Mouse (Mus musculus): ENCODE measurements around the gene Dis3l2.

Dis3l2 gene

GRCm38 (mm10) chr1:86703300-86703964 lies at the start of gene Dis3l2:
Gene Dis3l2, plus strand, starts transcription at chr1:86703808.
- DNase-seq, result peak; percentile 92 to 93

DNA sequence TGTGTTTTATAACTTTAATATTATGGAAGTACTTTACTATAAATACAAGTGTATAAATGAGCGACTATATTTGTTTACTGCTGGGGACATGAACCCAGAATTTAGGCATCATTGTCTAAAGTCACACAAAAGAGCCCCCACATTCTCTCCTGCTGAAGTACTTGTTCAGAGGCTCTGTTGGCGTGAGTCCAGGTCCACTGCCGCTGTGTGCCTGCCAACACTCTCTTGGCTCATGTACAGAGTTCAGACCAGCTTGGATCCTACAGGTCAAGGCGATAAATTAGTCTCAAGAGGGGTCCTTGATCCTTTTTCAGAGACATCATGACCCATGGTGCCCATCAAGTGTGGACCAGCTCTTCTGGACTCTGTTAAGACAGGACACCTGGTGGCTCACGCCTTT lies 46.5 kb upstream of the Dis3l2 start:
- peak; percentile 68 to 71 for DNase-seq

DNA sequence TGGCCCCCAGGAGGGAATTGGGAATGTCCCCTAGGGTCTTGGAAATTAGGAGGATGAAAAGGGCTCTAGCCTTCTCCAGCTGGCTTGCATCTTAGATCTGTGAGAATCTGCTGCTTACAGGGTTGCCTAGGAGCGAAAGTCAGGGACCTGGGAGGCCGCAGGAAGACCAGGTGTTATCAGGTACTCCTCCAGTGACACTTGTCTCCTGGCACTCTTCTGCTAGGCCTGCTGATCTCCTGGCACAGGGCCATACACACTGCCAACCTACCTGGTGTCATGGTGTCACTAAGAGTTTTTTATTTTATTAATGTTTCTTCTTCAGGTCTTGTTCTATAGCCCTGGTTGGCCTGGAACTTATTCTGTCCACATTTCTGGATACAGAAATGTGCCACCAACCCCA lies 38.5 kb upstream of the Dis3l2 start:
- peak; percentile 45 to 50 for DNase-seq

GRCm38 (mm10) chr1:86669552-86670273 lies 33.9 kb upstream of the Dis3l2 start:
- DNase-seq, result peak; percentile 82 to 84

DNA sequence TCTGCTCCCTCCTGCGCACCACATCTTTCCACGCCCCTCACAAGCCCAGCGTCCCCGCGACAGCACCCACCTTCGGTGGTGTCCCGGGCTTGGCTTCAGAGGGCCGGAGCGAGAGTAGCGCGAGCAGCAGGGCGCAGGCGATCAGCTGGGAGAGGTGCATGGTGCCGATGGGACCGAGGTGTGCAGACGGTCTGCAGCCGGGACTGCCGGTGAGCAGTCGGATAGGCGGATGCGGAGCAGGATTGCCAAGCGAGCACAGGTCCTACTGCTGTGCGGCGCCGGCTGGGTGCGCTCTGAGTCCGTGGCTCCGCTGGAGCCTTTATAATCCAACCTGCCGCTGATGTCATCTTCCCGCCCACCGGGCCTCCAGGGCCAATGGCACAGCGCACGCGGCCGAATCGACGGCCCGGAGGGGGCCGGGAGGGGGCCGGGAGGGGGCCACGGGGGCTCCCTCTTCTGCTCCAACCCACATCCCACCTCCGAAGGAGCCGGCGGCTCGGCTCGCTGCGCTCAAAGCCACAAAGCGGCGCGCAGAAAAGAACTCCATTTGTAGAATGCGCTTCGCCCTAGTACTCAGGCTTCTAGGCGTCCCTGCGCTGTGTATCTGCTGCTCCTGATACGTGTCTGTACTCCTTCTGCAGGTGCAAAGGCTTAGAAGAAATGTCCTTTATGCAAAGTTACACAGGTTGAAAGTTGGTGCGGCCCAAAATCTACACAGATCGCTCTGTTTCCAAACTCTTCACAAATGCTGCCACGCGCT lies 33.1 kb upstream of the Dis3l2 start, which contains the start of gene Nppc:
Nppc (minus strand) TSS at position 293 of the 760 bp plus-strand sequence.
- peak; percentile 79 to 82 for DNase-seq

GRCm38 (mm10) chr1:86674385-86674784 lies 29.2 kb upstream of the Dis3l2 start:
- peak; percentile 48 to 53 for DNase-seq

DNA sequence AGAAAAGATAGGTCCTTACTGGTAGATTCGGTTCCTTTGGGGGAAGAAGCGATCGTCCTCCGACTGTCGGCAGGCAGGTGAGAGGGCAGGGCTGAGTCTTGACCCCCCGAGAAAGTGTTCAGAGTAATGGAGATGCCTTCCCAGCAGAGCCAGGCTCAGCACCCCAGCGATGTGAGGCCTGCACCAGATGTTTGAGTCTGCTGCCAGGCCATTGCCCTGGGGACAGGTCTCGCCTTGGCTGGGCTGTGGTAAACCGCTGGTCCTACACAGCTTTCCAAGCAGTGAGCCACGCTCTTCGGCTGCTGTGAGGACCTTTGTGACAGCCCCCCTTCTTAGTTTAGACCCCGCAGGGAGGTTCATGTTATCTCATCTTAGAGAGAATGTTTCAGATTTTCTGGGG lies 28.5 kb upstream of the Dis3l2 start:
- DNase-seq, result no peak

GRCm38 (mm10) chr1:86677624-86678023 lies 26.0 kb upstream of the Dis3l2 start:
- DNase-seq, result no peak

DNA sequence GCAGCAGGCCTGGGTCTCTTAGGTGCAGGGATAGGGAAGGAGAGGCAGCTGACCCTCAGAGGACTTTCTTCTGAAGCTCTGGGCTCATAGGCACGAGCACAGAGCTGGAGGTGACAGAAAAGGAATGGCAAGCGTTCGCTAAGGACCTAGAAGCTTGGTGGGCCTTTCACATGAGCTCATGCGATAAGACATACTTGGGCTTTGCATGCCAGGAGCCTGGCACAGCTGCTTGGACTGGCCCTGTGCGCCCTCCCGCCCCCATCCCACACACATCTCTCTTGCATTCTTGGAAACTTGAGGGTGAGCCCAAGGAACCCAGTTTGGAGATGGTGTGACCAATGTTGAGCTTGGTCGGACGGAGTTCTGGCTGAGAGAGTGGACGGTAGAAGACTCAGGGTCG lies 24.9 kb upstream of the Dis3l2 start:
- no peak for DNase-seq

GRCm38 (mm10) chr1:86687236-86687635 lies 16.4 kb upstream of the Dis3l2 start:
- no peak for DNase-seq

GRCm38 (mm10) chr1:86691027-86691426 lies 12.6 kb upstream of the Dis3l2 start:
- no peak for DNase-seq

- DNase-seq, result peak in 1 of 2 experiments; percentile 24
Observed at GRCm38 (mm10) chr1:86696948-86697347, 6.7 kb upstream of the Dis3l2 start.

GRCm38 (mm10) chr1:86698721-86699120 lies 4.9 kb upstream of the Dis3l2 start:
- peak; percentile 18 to 36 for DNase-seq

- DNase-seq, result peak; percentile 52 to 71
Observed at GRCm38 (mm10) chr1:86699346-86700136, 4.1 kb upstream of the Dis3l2 start.

DNA sequence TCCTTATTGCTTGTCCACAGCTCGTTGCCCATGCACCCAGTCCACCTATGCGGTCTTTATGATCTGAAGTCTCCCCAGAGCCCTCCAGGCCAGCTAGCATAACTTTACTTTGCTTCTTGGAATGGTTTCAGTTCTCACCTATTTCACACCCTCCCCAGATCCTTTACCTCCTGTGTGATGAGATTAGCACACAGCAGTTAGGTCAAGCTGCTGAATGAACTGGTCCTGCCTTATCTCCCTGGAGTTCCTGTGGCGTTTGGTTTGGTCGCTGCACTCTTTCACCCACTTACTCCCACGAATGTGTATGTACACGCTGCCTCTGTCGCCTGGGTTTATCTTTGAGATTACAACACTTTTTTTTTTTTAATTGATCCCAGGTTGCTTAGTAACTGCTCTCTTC lies 3.2 kb upstream of the Dis3l2 start:
- no peak for DNase-seq

GRCm38 (mm10) chr1:86703965-86704326 lies 338 bp downstream of the Dis3l2 start:
- no peak for DNase-seq

DNA sequence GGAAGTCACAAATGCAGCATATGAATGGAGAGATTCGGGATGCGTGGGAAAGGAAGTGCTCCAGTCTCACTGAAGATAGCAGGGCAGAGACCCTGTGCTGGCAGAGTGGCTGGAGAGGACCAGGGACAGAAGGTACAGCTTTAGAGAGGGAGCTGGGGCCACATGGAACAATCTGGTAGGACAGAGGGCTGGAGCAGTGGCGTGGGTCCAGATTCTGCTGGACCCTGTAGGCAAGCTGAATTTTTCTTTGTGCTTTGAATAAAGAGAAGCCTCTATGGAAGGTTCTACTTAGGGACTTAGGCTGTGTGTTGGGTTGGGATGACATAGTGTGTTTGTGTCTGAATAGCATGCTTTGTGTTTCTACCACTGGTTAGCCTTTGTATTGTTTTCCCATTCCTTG lies 1.9 kb downstream of the Dis3l2 start:
- DNase-seq, result peak; percentile 49 to 62

DNA sequence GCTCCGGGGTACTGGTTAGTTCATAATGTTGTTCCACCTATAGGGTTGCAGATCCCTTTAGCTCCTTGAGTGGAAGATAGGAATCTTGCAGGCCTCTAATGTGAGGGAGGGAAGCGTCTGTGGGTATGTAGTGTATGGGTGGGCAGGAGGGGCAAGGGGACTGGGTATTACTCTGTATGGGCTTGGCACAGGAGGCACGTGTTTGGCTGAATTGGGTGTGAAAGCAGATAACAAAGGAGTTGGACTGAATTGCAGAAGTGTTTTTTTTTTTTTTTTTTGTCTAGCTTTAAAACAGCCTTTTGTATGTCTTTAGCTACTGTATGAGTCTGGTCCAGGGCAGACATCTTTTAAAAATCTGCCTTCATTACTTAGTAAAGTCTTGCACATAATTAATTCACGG lies 5.9 kb downstream of the Dis3l2 start:
- no peak for DNase-seq

GRCm38 (mm10) chr1:86712045-86712444 lies 8.4 kb downstream of the Dis3l2 start:
- DNase-seq, result no peak

DNA sequence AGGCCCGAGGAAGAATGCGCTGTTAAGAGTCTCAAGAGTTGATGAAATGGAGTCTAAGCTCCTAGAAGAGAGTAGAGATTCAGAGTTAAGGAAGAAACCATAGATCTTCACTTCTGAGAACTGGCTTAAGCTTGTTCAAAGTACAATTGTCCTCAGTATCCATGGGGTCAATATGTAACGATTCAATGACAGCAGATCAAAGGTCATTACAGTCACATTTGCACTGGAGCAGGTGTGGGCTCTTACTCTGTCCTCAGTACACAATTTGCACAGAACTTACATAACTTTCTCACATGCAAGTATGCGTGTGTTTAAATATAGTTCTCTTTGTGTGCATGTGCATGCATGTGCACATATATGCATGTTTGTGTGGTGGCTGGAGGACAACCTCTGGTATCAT lies 9.4 kb downstream of the Dis3l2 start:
- no peak for DNase-seq

GRCm38 (mm10) chr1:86718190-86718589 lies 14.6 kb downstream of the Dis3l2 start:
- DNase-seq, result no peak

DNA sequence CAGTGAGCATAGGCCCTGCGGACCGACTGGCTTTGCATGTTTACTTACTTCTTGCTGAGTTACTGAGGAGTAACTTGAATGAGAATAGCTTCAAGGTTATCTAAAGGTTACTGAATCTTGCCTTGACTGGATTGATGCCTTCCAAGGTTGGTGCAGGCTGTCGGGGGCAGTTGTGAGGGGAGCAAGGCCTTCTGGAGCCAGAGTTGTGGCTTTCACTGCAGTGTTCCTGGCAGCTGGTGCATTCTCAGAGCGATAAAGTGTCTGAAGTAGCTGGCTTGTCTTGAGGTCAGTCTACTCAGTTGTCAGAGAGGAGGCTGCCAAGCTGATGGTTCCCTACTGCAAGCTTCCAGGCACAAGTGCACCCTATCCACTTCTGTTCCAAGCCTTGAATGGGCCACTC lies 15.8 kb downstream of the Dis3l2 start:
- no peak for DNase-seq
